Mouse (Mus musculus): ENCODE measurements around the gene Adamtsl3. TPM values are rescaled to one million over a fixed set of nuclear protein-coding genes. Genes with fewer than 3 reads are reported as not detected.

Gene Adamtsl3
- polyA plus RNA-seq, 1 experiment from 2014 or later = 0.36 TPM

DNA sequence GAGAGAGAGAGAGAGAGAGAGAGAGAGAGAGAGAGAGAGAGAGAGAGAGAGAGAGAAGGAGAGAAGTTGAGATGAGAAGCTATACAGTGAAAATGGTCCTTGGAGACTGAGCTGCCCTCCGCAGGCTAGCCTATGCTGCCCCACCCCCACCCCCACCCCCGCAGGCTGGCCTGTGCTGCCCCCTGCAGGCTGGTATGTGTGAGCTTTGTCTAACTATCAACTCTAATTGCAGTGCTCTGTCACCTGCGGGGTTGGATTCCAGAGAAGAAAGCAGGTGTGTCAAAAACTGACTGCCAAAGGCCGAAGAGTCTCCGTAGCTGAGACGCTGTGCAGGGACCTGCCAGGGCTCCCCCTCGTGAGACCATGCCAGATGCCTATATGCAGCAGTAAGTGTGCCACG lies 231.2 kb downstream of the Adamtsl3 start:
- Histone ChIP-seq H3K27ac (ENCODE audit: low read depth, low read length) (no peak overlapping the region), H3K27me3 (ENCODE audit: control insufficient read depth, insufficient read depth, low read length) (no peaks in the 10 kb centered on the region), H3K9me3 (ENCODE audit: control insufficient read depth, low read length) (no peaks in the 10 kb centered on the region), H3K9ac (ENCODE audit: low read length) (no peak overlapping the region), H3K4me1 (replicated peaks; ENCODE audit: control insufficient read depth, insufficient read depth, low read length) (no peaks in the 10 kb centered on the region), H3K4me2 (ENCODE audit: low read depth, low read length, severe bottlenecking) (no peak overlapping the region), H3K4me3 (ENCODE audit: low read depth, low read length) (no peak overlapping the region), H3K36me3 (ENCODE audit: control insufficient read depth, insufficient read depth, low read length) (no peaks in the 10 kb centered on the region)
- ATAC-seq (replicated peaks; ENCODE audit: low FRiP score) = no peak
- WGBS = 52% methylated on average over 8 of the region's 8 CpGs
- no peak for DNase-seq (ENCODE audit: low spot score)

GRCm38 (mm10) chr7:82567811-82568210 lies 232.3 kb downstream of the Adamtsl3 start:
- Histone ChIP-seq H3K36me3 (ENCODE audit: control insufficient read depth, insufficient read depth, low read length) (no peaks in the 10 kb centered on the region), H3K4me2 (ENCODE audit: low read depth, low read length, severe bottlenecking) (no peak overlapping the region), H3K4me3 (ENCODE audit: low read depth, low read length) (no peak overlapping the region), H3K4me1 (replicated peaks; ENCODE audit: control insufficient read depth, insufficient read depth, low read length) (no peaks in the 10 kb centered on the region), H3K27ac (ENCODE audit: low read depth, low read length) (no peak overlapping the region), H3K9ac (ENCODE audit: low read length) (no peak overlapping the region), H3K27me3 (ENCODE audit: control insufficient read depth, insufficient read depth, low read length) (no peaks in the 10 kb centered on the region), H3K9me3 (ENCODE audit: control insufficient read depth, low read length) (no peaks in the 10 kb centered on the region)
- 96% methylated on average over 3 of the region's 3 CpGs for WGBS
- ATAC-seq (replicated peaks; ENCODE audit: low FRiP score) (no peak), DNase-seq (ENCODE audit: low spot score) (no peak)

DNA sequence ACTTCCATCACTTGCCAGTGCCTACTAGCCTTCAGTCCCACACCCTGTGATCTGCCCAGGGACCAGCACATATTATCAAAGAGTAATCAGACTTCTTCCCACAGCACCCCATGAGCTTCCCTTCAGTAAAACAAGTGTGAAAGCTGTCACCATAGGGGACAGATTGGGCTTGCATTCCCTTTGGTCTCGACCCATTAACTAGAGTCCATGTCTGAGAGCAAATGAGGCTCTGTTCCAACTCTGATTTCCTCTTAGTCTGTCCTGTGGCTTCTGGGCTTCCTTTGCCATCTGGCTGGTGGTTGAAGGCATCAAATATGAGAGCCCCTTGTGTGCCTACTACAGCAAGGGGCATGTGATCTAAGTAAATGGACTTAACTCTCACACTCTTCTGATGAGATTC lies 237.5 kb downstream of the Adamtsl3 start:
- no peaks in the 10 kb centered on the region for H3K9me3 ChIP-seq (ENCODE audit: control insufficient read depth, low read length)
- no peaks in the 10 kb centered on the region for H3K36me3 ChIP-seq (ENCODE audit: control insufficient read depth, insufficient read depth, low read length)
- WGBS = 70% methylated on average over 1 of the region's 1 CpGs
- no peaks in the 10 kb centered on the region for H3K4me1 ChIP-seq (replicated peaks; ENCODE audit: control insufficient read depth, insufficient read depth, low read length)
- no peaks in the 10 kb centered on the region for H3K27me3 ChIP-seq (ENCODE audit: control insufficient read depth, insufficient read depth, low read length)
- H3K9ac ChIP-seq (ENCODE audit: low read length) = no peak overlapping the region
- H3K4me2 ChIP-seq (ENCODE audit: low read depth, low read length, severe bottlenecking) = no peak overlapping the region
- H3K4me3 ChIP-seq (ENCODE audit: low read depth, low read length) = no peak overlapping the region
- no peak overlapping the region for H3K27ac ChIP-seq (ENCODE audit: low read depth, low read length)
- ATAC-seq (replicated peaks; ENCODE audit: low FRiP score) (no peak), DNase-seq (ENCODE audit: low spot score) (no peak)

- H3K9ac ChIP-seq (ENCODE audit: low read length) = no peak overlapping the region
Measured at GRCm38 (mm10) chr7:82580007-82580406, 244.5 kb downstream of the Adamtsl3 start.

GRCm38 (mm10) chr7:82581802-82582201 lies 246.3 kb downstream of the Adamtsl3 start:
- Histone ChIP-seq H3K27ac (ENCODE audit: low read depth, low read length) (no peak overlapping the region), H3K9me3 (ENCODE audit: control insufficient read depth, low read length) (no peaks in the 10 kb centered on the region), H3K4me2 (ENCODE audit: low read depth, low read length, severe bottlenecking) (no peak overlapping the region), H3K9ac (ENCODE audit: low read length) (no peak overlapping the region), H3K27me3 (ENCODE audit: control insufficient read depth, insufficient read depth, low read length) (no peaks in the 10 kb centered on the region), H3K4me1 (replicated peaks; ENCODE audit: control insufficient read depth, insufficient read depth, low read length) (no peaks in the 10 kb centered on the region), H3K4me3 (ENCODE audit: low read depth, low read length) (no peak overlapping the region), H3K36me3 (ENCODE audit: control insufficient read depth, insufficient read depth, low read length) (no peaks in the 10 kb centered on the region)
- no peak for DNase-seq (ENCODE audit: low spot score)
- 74% methylated on average over 5 of the region's 5 CpGs for WGBS
- no peak for ATAC-seq (replicated peaks; ENCODE audit: low FRiP score)

More at GRCm38 (mm10) chr7:82580007-82580406, 244.5 kb downstream of the Adamtsl3 start:
- H3K4me3 ChIP-seq (ENCODE audit: low read depth, low read length) = no peak overlapping the region
- no peaks in the 10 kb centered on the region for H3K4me1 ChIP-seq (replicated peaks; ENCODE audit: control insufficient read depth, insufficient read depth, low read length)
- no peaks in the 10 kb centered on the region for H3K36me3 ChIP-seq (ENCODE audit: control insufficient read depth, insufficient read depth, low read length)
- no peaks in the 10 kb centered on the region for H3K27me3 ChIP-seq (ENCODE audit: control insufficient read depth, insufficient read depth, low read length)
- 83% methylated on average over 3 of the region's 3 CpGs for WGBS
- no peak for DNase-seq (ENCODE audit: low spot score)
- no peaks in the 10 kb centered on the region for H3K9me3 ChIP-seq (ENCODE audit: control insufficient read depth, low read length)
- H3K27ac ChIP-seq (ENCODE audit: low read depth, low read length) = no peak overlapping the region
- no peak overlapping the region for H3K4me2 ChIP-seq (ENCODE audit: low read depth, low read length, severe bottlenecking)
- ATAC-seq (replicated peaks; ENCODE audit: low FRiP score) = no peak

DNA sequence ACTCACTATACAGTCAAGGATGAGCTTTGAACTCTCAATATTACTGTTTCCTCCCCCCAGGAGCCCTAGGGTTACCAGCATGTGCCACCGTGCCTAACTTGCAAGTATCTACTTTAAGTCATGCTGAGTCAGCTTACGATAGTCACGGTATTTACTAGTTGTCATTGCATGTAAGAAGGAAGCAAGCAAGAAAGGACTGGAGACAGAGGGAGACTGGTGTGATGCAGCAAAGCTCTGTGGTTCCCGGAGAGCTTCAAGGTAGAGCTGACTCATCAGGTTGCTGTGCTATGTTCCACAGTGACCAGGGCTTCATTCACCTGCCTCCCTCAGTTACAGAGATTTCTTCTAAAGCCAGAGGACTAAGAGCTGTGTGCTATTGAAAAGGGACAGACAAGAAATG lies 247.0 kb downstream of the Adamtsl3 start:
- Histone ChIP-seq H3K36me3 (ENCODE audit: control insufficient read depth, insufficient read depth, low read length) (no peaks in the 10 kb centered on the region), H3K9me3 (ENCODE audit: control insufficient read depth, low read length) (no peaks in the 10 kb centered on the region), H3K4me3 (ENCODE audit: low read depth, low read length) (no peak overlapping the region), H3K4me1 (replicated peaks; ENCODE audit: control insufficient read depth, insufficient read depth, low read length) (no peaks in the 10 kb centered on the region), H3K4me2 (ENCODE audit: low read depth, low read length, severe bottlenecking) (no peak overlapping the region), H3K27ac (ENCODE audit: low read depth, low read length) (no peak overlapping the region), H3K27me3 (ENCODE audit: control insufficient read depth, insufficient read depth, low read length) (no peaks in the 10 kb centered on the region), H3K9ac (ENCODE audit: low read length) (no peak overlapping the region)
- 87% methylated on average over 4 of the region's 4 CpGs for WGBS
- ATAC-seq (replicated peaks; ENCODE audit: low FRiP score) (no peak), DNase-seq (ENCODE audit: low spot score) (no peak)

DNA sequence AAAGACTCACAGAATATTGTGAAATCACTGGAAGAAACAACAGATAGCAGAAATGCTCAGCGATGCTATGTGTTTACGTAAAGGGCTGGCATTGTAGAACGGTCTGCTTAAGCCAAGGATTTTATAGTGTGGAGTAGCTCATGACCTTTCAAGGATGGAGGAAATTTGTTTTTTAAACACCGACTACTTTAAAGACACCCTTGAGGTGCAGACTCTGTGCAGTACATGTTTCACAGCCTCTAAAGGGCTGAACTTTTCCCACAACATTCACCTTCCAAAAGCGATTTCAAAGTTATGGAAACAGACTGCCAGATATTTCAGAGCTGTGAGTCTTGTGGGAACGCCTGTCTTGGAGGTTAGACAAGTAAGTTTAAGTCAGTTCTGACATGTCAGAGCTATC lies 255.4 kb downstream of the Adamtsl3 start:
- Histone ChIP-seq H3K9me3 (ENCODE audit: control insufficient read depth, low read length) (no peaks in the 10 kb centered on the region), H3K4me1 (replicated peaks; ENCODE audit: control insufficient read depth, insufficient read depth, low read length) (no peaks in the 10 kb centered on the region), H3K36me3 (ENCODE audit: control insufficient read depth, insufficient read depth, low read length) (no peaks in the 10 kb centered on the region), H3K4me2 (ENCODE audit: low read depth, low read length, severe bottlenecking) (no peak overlapping the region), H3K27me3 (ENCODE audit: control insufficient read depth, insufficient read depth, low read length) (no peaks in the 10 kb centered on the region), H3K9ac (ENCODE audit: low read length) (no peak overlapping the region), H3K27ac (ENCODE audit: low read depth, low read length) (no peak overlapping the region), H3K4me3 (ENCODE audit: low read depth, low read length) (no peak overlapping the region)
- WGBS = 92% methylated on average over 6 of the region's 6 CpGs
- no peak for ATAC-seq (replicated peaks; ENCODE audit: low FRiP score)
- DNase-seq (ENCODE audit: low spot score) = no peak

- H3K9me3 ChIP-seq (ENCODE audit: control insufficient read depth, low read length) = no peaks in the 10 kb centered on the region
- WGBS = 99% methylated on average over 4 of the region's 4 CpGs
- DNase-seq (ENCODE audit: low spot score) (no peak), ATAC-seq (replicated peaks; ENCODE audit: low FRiP score) (no peak)
- no peak overlapping the region for H3K4me3 ChIP-seq (ENCODE audit: low read depth, low read length)
- no peaks in the 10 kb centered on the region for H3K36me3 ChIP-seq (ENCODE audit: control insufficient read depth, insufficient read depth, low read length)
- no peak overlapping the region for H3K4me2 ChIP-seq (ENCODE audit: low read depth, low read length, severe bottlenecking)
- no peaks in the 10 kb centered on the region for H3K27me3 ChIP-seq (ENCODE audit: control insufficient read depth, insufficient read depth, low read length)
- H3K4me1 ChIP-seq (replicated peaks; ENCODE audit: control insufficient read depth, insufficient read depth, low read length) = no peaks in the 10 kb centered on the region
- H3K27ac ChIP-seq (ENCODE audit: low read depth, low read length) = no peak overlapping the region
- H3K9ac ChIP-seq (ENCODE audit: low read length) = no peak overlapping the region
Measured at GRCm38 (mm10) chr7:82602008-82602407, 266.5 kb downstream of the Adamtsl3 start.

GRCm38 (mm10) chr7:82605425-82605824 lies 269.9 kb downstream of the Adamtsl3 start:
- no peak overlapping the region for H3K4me3 ChIP-seq (ENCODE audit: low read depth, low read length)
- no peak for DNase-seq (ENCODE audit: low spot score)
- no peak overlapping the region for H3K9ac ChIP-seq (ENCODE audit: low read length)
- no peak overlapping the region for H3K4me2 ChIP-seq (ENCODE audit: low read depth, low read length, severe bottlenecking)
- 79% methylated on average over 6 of the region's 6 CpGs for WGBS
- H3K9me3 ChIP-seq (ENCODE audit: control insufficient read depth, low read length) = no peaks in the 10 kb centered on the region
- H3K27ac ChIP-seq (ENCODE audit: low read depth, low read length) = no peak overlapping the region
- no peaks in the 10 kb centered on the region for H3K27me3 ChIP-seq (ENCODE audit: control insufficient read depth, insufficient read depth, low read length)
- no peaks in the 10 kb centered on the region for H3K4me1 ChIP-seq (replicated peaks; ENCODE audit: control insufficient read depth, insufficient read depth, low read length)
- no peak for ATAC-seq (replicated peaks; ENCODE audit: low FRiP score)
- H3K36me3 ChIP-seq (ENCODE audit: control insufficient read depth, insufficient read depth, low read length) = no peaks in the 10 kb centered on the region
